Mouse (Mus musculus) cerebellum, adult 2 months (tissue): ENCODE results near the gene Grk1. TPM values are rescaled to one million over a fixed set of nuclear protein-coding genes. Genes with fewer than 3 reads are reported as not detected.

Source experiments
- DNase-seq, 2 experiments: peaks; one replicate each; pipeline ENCODE4 v3.0.0; 2021
- H3K27ac ChIP-seq: fragments of 200-500 bp; 2 replicates; pipeline ENCODE4 v1.5.1; 2012; ENCODE audit warnings: low read length, control low read depth, inconsistent platforms; ENCODE audit not compliant: insufficient read depth
- H3K27me3 ChIP-seq: fragments of 200-500 bp; 2 replicates; pipeline ENCODE4 v1.6.1; 2012; ENCODE audit warnings: inconsistent platforms, mild to moderate bottlenecking, low read length, moderate library complexity; ENCODE audit not compliant: control insufficient read depth, insufficient read depth
- H3K4me1 ChIP-seq: fragments of 200-500 bp; 2 replicates; pipeline ENCODE4 v1.6.1; 2011; ENCODE audit warnings: low read length; ENCODE audit not compliant: control insufficient read depth, insufficient read depth
- H3K4me3 ChIP-seq: fragments of 200-500 bp; replicated peaks from 2 replicates; pipeline ENCODE3; 2011; ENCODE audit warnings: mild to moderate bottlenecking, low read depth, low read length, control low read depth; ENCODE audit not compliant: insufficient read depth
- CTCF ChIP-seq: fragments of 200-500 bp; IDR thresholded peaks from 2 replicates; pipeline ENCODE4 v1.5.1; 2011; ENCODE audit warnings: low read depth, mild to moderate bottlenecking, control low read depth, low read length, moderate library complexity, borderline replicate concordance; ENCODE audit not compliant: insufficient read depth
- POLR2A ChIP-seq: fragments of 200-500 bp; IDR thresholded peaks from 2 replicates; pipeline ENCODE4 v1.6.1; 2011; ENCODE audit warnings: low read length, control low read depth, borderline replicate concordance; ENCODE audit not compliant: insufficient read depth
- WGBS: fragments of 180-500 bp; shearing (Covaris S2); methylation state at CpG from one replicate; pipeline ENCODE4 v1.1.7; 2018; 5-methylcytosine and 5-hydroxymethylcytosine counted together
- polyA plus RNA-seq: library from polyadenylated mRNA; depleted of rRNA; stranded (reverse); fragments of >200 nt; gene quantifications from 2 replicates; pipeline ENCODE4 v1.2.3, GENCODE M21; 2012; rRNA removed

Gene Grk1
- polyA plus RNA-seq, 1 experiment: 0.02 TPM

DNA sequence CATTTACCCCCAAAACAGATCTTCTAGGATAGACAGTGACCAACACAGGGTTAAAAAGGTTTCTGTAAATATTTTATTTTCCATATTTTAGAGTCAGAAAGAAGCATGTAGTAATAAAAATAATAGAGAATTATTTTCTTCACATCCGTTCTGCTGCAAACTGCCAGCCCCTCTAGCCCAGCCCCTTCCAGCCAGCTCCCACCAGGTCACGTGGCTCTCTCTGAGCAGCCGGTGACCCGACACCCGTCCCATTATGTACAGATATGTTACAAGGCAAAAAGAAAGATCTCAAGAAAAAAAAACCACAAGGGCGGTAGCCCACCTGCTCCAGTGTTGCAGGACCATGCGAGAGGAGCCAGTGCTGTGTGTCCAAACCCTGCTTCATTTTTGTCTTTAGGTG lies 60.4 kb downstream of the Grk1 start:
- no peak for DNase-seq
- Histone ChIP-seq H3K4me1 (peaks cover 11% of the 10 kb centered on the region), H3K27me3 (no peaks in the 10 kb centered on the region), H3K27ac (no peak overlapping the region), H3K4me3 (no peak overlapping the region)
- TF ChIP-seq CTCF: no peak
- TF ChIP-seq POLR2A: no peak
- WGBS: 79% methylated on average over 7 of the region's 7 CpGs

DNA sequence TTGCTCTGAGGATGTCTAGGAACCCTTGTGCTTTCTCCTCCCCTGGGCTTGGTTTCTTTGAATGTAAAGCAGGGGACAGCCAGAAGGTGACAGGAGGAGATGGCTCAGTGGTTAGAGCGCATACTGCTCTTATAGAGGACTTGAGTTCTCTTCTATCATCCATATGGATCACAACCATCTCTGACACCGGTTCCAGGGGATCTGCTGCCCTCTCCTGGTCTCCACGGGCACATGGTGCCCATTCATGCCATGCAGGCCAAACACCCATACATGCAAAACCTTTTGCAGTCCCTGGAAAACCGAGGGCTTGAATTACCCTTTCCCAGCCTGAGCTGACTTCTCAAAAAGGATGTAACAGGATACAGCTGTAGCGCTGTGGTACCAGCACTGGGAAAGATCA lies 62.1 kb downstream of the Grk1 start:
- Histone ChIP-seq H3K4me3 (no peak overlapping the region), H3K27me3 (no peaks in the 10 kb centered on the region), H3K27ac (no peak overlapping the region), H3K4me1 (peaks cover 11% of the 10 kb centered on the region)
- no peak for TF ChIP-seq POLR2A
- TF ChIP-seq CTCF: peak; percentile 60
- peak in 1 of 2 experiments; percentile 25 for DNase-seq
- WGBS: 62% methylated on average over 5 of the region's 5 CpGs

DNA sequence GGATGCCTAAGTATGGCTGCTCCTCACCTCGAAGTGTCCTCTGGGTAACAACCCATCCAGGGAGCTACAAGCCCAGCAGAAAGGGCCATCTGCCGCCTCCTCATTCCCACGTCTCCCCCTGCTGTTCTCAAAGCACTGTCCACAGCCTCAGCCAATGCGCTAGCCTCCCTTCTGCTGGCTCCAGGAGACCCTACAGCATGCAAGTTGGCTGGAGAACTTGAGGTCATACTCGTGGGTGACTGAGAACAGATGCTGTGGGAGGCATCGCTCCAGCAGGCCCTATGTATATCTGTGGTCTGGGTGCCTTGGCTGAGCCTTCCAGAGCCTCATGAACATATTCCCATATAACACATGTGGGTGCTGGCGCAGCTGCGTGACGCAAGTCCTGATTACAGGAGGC lies 63.9 kb downstream of the Grk1 start:
- H3K27ac ChIP-seq: no peak overlapping the region
- no peak for TF ChIP-seq CTCF
- no peak for TF ChIP-seq POLR2A
- DNase-seq: peak in 1 of 2 experiments; percentile 18
- H3K27me3 ChIP-seq: no peaks in the 10 kb centered on the region
- H3K4me1 ChIP-seq: peaks cover 11% of the 10 kb centered on the region
- H3K4me3 ChIP-seq: no peak overlapping the region
- WGBS: 43% methylated on average over 9 of the region's 9 CpGs

DNA sequence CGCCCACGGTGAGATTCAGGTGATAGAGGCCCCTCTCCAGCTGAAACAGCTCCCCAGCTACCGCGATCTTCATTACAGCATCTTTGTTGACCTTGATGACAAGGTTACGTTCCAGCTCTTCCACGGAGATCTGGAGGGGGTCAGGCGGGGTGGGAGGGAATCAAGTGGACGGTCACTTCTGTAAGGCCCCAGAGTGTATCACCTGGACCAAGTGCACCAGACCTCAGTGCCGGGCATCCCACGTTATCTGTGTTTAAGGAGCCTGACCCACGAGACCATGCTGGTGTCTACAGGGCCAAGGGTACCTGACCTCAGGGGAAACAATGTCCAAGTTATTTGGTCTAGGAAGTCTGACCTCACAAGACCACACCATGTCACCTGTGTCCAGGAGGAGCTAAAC lies 66.6 kb downstream of the Grk1 start:
- DNase-seq: no peak
- H3K4me3 ChIP-seq: no peak overlapping the region
- WGBS: 92% methylated on average over 11 of the region's 11 CpGs
- no peak overlapping the region for H3K27ac ChIP-seq
- H3K4me1 ChIP-seq: peaks cover 11% of the 10 kb centered on the region
- H3K27me3 ChIP-seq: no peaks in the 10 kb centered on the region
- TF ChIP-seq POLR2A: no peak
- no peak for TF ChIP-seq CTCF

Other genes starting within 250 kb of the Grk1 start
- 554 and 555 TPM in 2 replicates for gene Lamp1, start 245.9 kb upstream of the Grk1 start, polyA plus RNA-seq
- 6.8 and 8.0 TPM in 2 replicates for gene Grtp1, start 204.5 kb upstream of the Grk1 start, polyA plus RNA-seq
- gene Adprhl1, start 150.9 kb upstream of the Grk1 start, polyA plus RNA-seq: 2.2 and 2.5 TPM in 2 replicates
- 61.6 and 62.3 TPM in 2 replicates for gene Dcun1d2, start 117.0 kb upstream of the Grk1 start, polyA plus RNA-seq
- gene Tmco3, start 116.9 kb upstream of the Grk1 start, polyA plus RNA-seq: 46.9 and 55.2 TPM in 2 replicates
- 72.1 and 74.7 TPM in 2 replicates for gene Tfdp1, start 66.3 kb upstream of the Grk1 start, polyA plus RNA-seq
- gene Atp4b, start 8.3 kb upstream of the Grk1 start, polyA plus RNA-seq: not detected in 2 replicates
- 1.0 and 1.4 TPM in 2 replicates for gene Tmem255b, start 30.1 kb downstream of the Grk1 start, polyA plus RNA-seq
- gene Gas6, start 89.4 kb downstream of the Grk1 start, polyA plus RNA-seq: 141 and 145 TPM in 2 replicates
- 0.18 TPM in 1 of 2 replicates, not detected in the other for gene 1700029H14Rik, start 157.4 kb downstream of the Grk1 start, polyA plus RNA-seq